Mouse (Mus musculus): ENCODE measurements around the gene Pex14. TPM values are rescaled to one million over a fixed set of nuclear protein-coding genes. Genes with fewer than 3 reads are reported as not detected.

Pex14 gene
- polyA plus RNA-seq, 1 experiment from 2014 or later: 43.7 TPM

GRCm38 (mm10) chr4:148952328-148953222 lies 147.1 kb downstream of the Pex14 start:
- peaks cover 40% of the 10 kb centered on the region for H3K27me3 ChIP-seq (ENCODE audit: insufficient read depth, low read length)
- peak overlapping the region; percentile 35 for H3K4me3 ChIP-seq (ENCODE audit: low read depth, low read length)
- no peak for TF ChIP-seq CTCF (IDR thresholded peaks at IDR 0.05; ENCODE audit: low read depth)
- DNase-seq (no peak), ATAC-seq (ENCODE audit: insufficient read depth) (no peak)
- H3K4me1 ChIP-seq (ENCODE audit: insufficient read depth): peaks cover 28% of the 10 kb centered on the region
- no peak overlapping the region for H3K27ac ChIP-seq (ENCODE audit: low read depth)
- peak overlapping the region; percentile 29 for H3K9ac ChIP-seq
- no peaks in the 10 kb centered on the region for H3K36me3 ChIP-seq (ENCODE audit: insufficient read depth)
- peak overlapping the region; percentile 65 for H3K4me2 ChIP-seq
- no peaks in the 10 kb centered on the region for H3K9me3 ChIP-seq (ENCODE audit: low read depth, low read length)
- 7% methylated on average over 69 of the region's 69 CpGs for WGBS

- peak overlapping the region; percentile 35 for H3K4me3 ChIP-seq (ENCODE audit: low read depth, low read length)
- peaks cover 28% of the 10 kb centered on the region for H3K4me1 ChIP-seq (ENCODE audit: insufficient read depth)
- peak overlapping the region; percentile 29 for H3K9ac ChIP-seq
- peak overlapping the region; percentile 65 for H3K4me2 ChIP-seq
- no peaks in the 10 kb centered on the region for H3K36me3 ChIP-seq (ENCODE audit: insufficient read depth)
- TF ChIP-seq CTCF (IDR thresholded peaks at IDR 0.05; ENCODE audit: low read depth): peak; percentile 38; the same call in 1 of the 2 replicates
- peaks cover 40% of the 10 kb centered on the region for H3K27me3 ChIP-seq (ENCODE audit: insufficient read depth, low read length)
- no peak overlapping the region for H3K27ac ChIP-seq (ENCODE audit: low read depth)
- peak; percentile 62 for DNase-seq
- no peaks in the 10 kb centered on the region for H3K9me3 ChIP-seq (ENCODE audit: low read depth, low read length)
- ATAC-seq (ENCODE audit: insufficient read depth): no peak
- 5% methylated on average over 44 of the region's 44 CpGs for WGBS
These were observed 147.8 kb downstream of the Pex14 start for GRCm38 (mm10) chr4:148951821-148952291.

- H3K36me3 ChIP-seq (ENCODE audit: insufficient read depth): no peaks in the 10 kb centered on the region
- 32% methylated on average over 25 of the region's 25 CpGs for WGBS
- peak overlapping the region; percentile 65 for H3K4me2 ChIP-seq
- H3K27me3 ChIP-seq (ENCODE audit: insufficient read depth, low read length): peaks cover 40% of the 10 kb centered on the region
- H3K9me3 ChIP-seq (ENCODE audit: low read depth, low read length): no peaks in the 10 kb centered on the region
- H3K27ac ChIP-seq (ENCODE audit: low read depth): 0 out of 2 replicates have a peak overlapping the region, but pooled peaks have one; percentile 39
- TF ChIP-seq CTCF (IDR thresholded peaks at IDR 0.05; ENCODE audit: low read depth): no peak
- H3K4me3 ChIP-seq (ENCODE audit: low read depth, low read length): no peak overlapping the region
- peak; percentile 30; the same call in 1 of the 2 replicates for ATAC-seq (ENCODE audit: insufficient read depth)
- peak; percentile 81 for DNase-seq
- H3K9ac ChIP-seq: no peak overlapping the region
- peaks cover 28% of the 10 kb centered on the region for H3K4me1 ChIP-seq (ENCODE audit: insufficient read depth)
These were observed 148.6 kb downstream of the Pex14 start for GRCm38 (mm10) chr4:148950932-148951650.

- Histone ChIP-seq H3K9me3 (ENCODE audit: low read depth, low read length) (no peaks in the 10 kb centered on the region), H3K9ac (no peak overlapping the region), H3K36me3 (ENCODE audit: insufficient read depth) (no peaks in the 10 kb centered on the region), H3K4me2 (no peak overlapping the region), H3K27me3 (ENCODE audit: insufficient read depth, low read length) (peaks cover 40% of the 10 kb centered on the region), H3K4me1 (ENCODE audit: insufficient read depth) (peaks cover 26% of the 10 kb centered on the region), H3K4me3 (ENCODE audit: low read depth, low read length) (no peak overlapping the region), H3K27ac (ENCODE audit: low read depth) (no peak overlapping the region)
- no peak for TF ChIP-seq CTCF (IDR thresholded peaks at IDR 0.05; ENCODE audit: low read depth)
- WGBS: 65% methylated on average over 6 of the region's 6 CpGs
- no peak for ATAC-seq (ENCODE audit: insufficient read depth)
- DNase-seq: peak; percentile 48
These were observed 149.2 kb downstream of the Pex14 start for GRCm38 (mm10) chr4:148950487-148950886.

GRCm38 (mm10) chr4:148947833-148948388 lies 151.8 kb downstream of the Pex14 start:
- H3K4me1 ChIP-seq (ENCODE audit: insufficient read depth): peaks cover 22% of the 10 kb centered on the region
- H3K4me3 ChIP-seq (ENCODE audit: low read depth, low read length): no peak overlapping the region
- 24% methylated on average over 10 of the region's 10 CpGs for WGBS
- peaks cover 28% of the 10 kb centered on the region for H3K27me3 ChIP-seq (ENCODE audit: insufficient read depth, low read length)
- no peaks in the 10 kb centered on the region for H3K36me3 ChIP-seq (ENCODE audit: insufficient read depth)
- H3K4me2 ChIP-seq: no peak overlapping the region
- no peak for TF ChIP-seq CTCF (IDR thresholded peaks at IDR 0.05; ENCODE audit: low read depth)
- peak; percentile 32; the same call in 1 of the 2 replicates for ATAC-seq (ENCODE audit: insufficient read depth)
- peak; percentile 46 for DNase-seq
- no peak overlapping the region for H3K27ac ChIP-seq (ENCODE audit: low read depth)
- no peaks in the 10 kb centered on the region for H3K9me3 ChIP-seq (ENCODE audit: low read depth, low read length)
- H3K9ac ChIP-seq: no peak overlapping the region

- no peaks in the 10 kb centered on the region for H3K9me3 ChIP-seq (ENCODE audit: low read depth, low read length)
- no peak for TF ChIP-seq CTCF (IDR thresholded peaks at IDR 0.05; ENCODE audit: low read depth)
- H3K4me2 ChIP-seq: no peak overlapping the region
- H3K27ac ChIP-seq (ENCODE audit: low read depth): no peak overlapping the region
- WGBS: 79% methylated on average over 8 of the region's 8 CpGs
- peaks cover 10% of the 10 kb centered on the region for H3K27me3 ChIP-seq (ENCODE audit: insufficient read depth, low read length)
- ATAC-seq (ENCODE audit: insufficient read depth) (no peak), DNase-seq (peak; percentile 58)
- no peaks in the 10 kb centered on the region for H3K36me3 ChIP-seq (ENCODE audit: insufficient read depth)
- H3K4me1 ChIP-seq (ENCODE audit: insufficient read depth): peaks cover 12% of the 10 kb centered on the region
- no peak overlapping the region for H3K4me3 ChIP-seq (ENCODE audit: low read depth, low read length)
- no peak overlapping the region for H3K9ac ChIP-seq
These were observed 153.6 kb downstream of the Pex14 start for GRCm38 (mm10) chr4:148946071-148946470.

Measured in lung, embryonic 14.5 days (tissue).